9 mouse cellular contexts compared by ENCODE assay signal in the genomic region with DNA sequence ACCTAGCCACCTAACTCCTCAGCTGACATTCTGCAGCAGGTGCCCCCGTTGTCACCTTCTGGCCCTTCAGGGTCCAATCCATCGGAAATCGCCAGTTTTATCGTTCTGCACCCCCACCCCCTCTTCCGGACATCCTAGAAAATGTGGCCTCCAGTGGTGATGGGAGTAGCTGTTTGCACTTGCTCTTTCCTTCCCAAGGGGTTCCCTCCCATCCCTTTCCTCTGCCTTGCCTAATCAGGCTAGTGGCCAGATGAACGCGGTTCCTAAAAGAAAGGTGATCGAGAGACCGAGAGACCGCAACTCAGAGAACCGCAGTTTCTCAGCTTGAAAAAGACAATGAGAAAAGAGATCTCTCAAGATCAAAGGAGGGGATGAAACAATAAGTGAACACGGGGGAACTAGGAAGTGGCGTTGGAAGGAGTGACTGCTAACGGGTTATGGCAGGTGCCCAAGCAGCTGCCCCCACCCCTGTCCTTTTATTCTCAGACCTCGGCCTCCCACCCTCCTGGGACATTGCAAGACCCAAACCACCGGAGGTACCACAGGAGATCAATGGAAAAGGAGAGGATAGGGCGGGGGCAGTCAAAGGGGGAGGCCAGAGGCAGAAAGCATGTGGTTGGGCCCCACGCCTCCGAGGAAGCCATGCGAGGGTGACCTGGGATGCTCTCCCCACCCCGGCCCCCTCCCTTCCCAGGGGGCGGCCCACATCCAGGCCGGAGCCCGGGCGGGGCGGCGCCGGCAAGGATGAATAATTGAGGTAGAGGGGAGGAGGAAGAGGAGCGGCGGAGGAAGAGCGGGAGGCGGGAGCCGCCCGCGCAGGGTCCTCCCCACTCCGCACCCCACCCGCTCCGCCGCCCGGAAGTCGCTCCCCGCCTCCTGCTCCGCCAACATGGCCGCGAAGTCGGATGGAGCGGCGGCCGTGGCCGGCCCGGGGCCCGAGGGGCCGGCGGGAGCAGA. TPM values are rescaled to one million over a fixed set of nuclear protein-coding genes. Genes with fewer than 3 reads are reported as not detected.
DNase-seq lines count a peak whose midpoint lies in the region; ATAC-seq and TF ChIP-seq lines count a peak whose summit lies in the region.
"Had no signal": no experiment of that assay in that cellular context is flagged by ENCODE, and none has a peak within 500 bp of the region (broad histone marks: within the 10 kb centered on the region; RNA-seq: fewer than 3 reads in every experiment).

A gene (plus strand): TSS at position 727 of the 957 bp plus-strand sequence.

- no peaks in the 10 kb centered on the region for H3K36me3 ChIP-seq in lung, postnatal 0 days (ENCODE audit: insufficient read depth, low read length)
- no peaks in the 10 kb centered on the region for H3K36me3 ChIP-seq in hindbrain, embryonic 10.5 days
- no peaks in the 10 kb centered on the region for H3K36me3 ChIP-seq in midbrain, embryonic 13.5 days

- H3K9me3 ChIP-seq in lung, postnatal 0 days (ENCODE audit: low read length) = no peaks in the 10 kb centered on the region
- no peaks in the 10 kb centered on the region for H3K9me3 ChIP-seq in hindbrain, embryonic 10.5 days
- H3K9me3 ChIP-seq in midbrain, embryonic 13.5 days = no peaks in the 10 kb centered on the region

- H3K4me3 ChIP-seq in lung, postnatal 0 days (ENCODE audit: low read depth, low read length) = peak within 1 kb of the TSS; percentile 24
- H3K4me3 ChIP-seq in hindbrain, embryonic 10.5 days = peak within 1 kb of the TSS; percentile 67
- H3K4me3 ChIP-seq in midbrain, embryonic 13.5 days (replicated peaks) = peak within 1 kb of the TSS; percentile 73

- TF ChIP-seq EP300 in lung, postnatal 0 days (IDR thresholded peaks at IDR 0.05) = no peak

- H3K9ac ChIP-seq in lung, postnatal 0 days (replicated peaks; ENCODE audit: low read depth) = no peak within 1 kb of the TSS
- peak within 1 kb of the TSS; percentile 72 for H3K9ac ChIP-seq in midbrain, embryonic 13.5 days (replicated peaks)

- H3K27me3 ChIP-seq in lung, postnatal 0 days (replicated peaks; ENCODE audit: insufficient read depth, low read length) = peaks cover 24% of the 10 kb centered on the region
- peaks cover 52% of the 10 kb centered on the region for H3K27me3 ChIP-seq in hindbrain, embryonic 10.5 days (ENCODE audit: insufficient read depth, poor library complexity, severe bottlenecking)
- H3K27me3 ChIP-seq in midbrain, embryonic 13.5 days = peaks cover 17% of the 10 kb centered on the region

- no peak within 1 kb of the TSS for H3K27ac ChIP-seq in lung, postnatal 0 days (ENCODE audit: low read length)
- H3K27ac ChIP-seq in hindbrain, embryonic 10.5 days = peak within 1 kb of the TSS; percentile 74
- peak within 1 kb of the TSS; percentile 81 for H3K27ac ChIP-seq in midbrain, embryonic 13.5 days

- H3K4me2 ChIP-seq in lung, postnatal 0 days (replicated peaks; ENCODE audit: low read depth, low read length) = peak within 1 kb of the TSS; percentile 44
- H3K4me2 ChIP-seq in midbrain, embryonic 13.5 days (replicated peaks) = peak within 1 kb of the TSS; percentile 81

- no peaks in the 10 kb centered on the region for H3K4me1 ChIP-seq in lung, postnatal 0 days (ENCODE audit: insufficient read depth, low read depth, low read length)
- peaks cover 24% of the 10 kb centered on the region for H3K4me1 ChIP-seq in hindbrain, embryonic 10.5 days (replicated peaks)
- peaks cover 51% of the 10 kb centered on the region for H3K4me1 ChIP-seq in midbrain, embryonic 13.5 days (replicated peaks)

- ATAC-seq in lung, postnatal 0 days = no peak
- peak; percentile 82 for ATAC-seq in midbrain, embryonic 13.5 days
- ATAC-seq in erythroid progenitor cell, adult 5-6 weeks (replicated peaks; ENCODE audit: low FRiP score, poor library complexity, severe bottlenecking) = no peak

- peak; percentile 28 for DNase-seq in adrenal gland, postnatal 10 days
- DNase-seq in adrenal gland, adult 2 months = no peak
- DNase-seq in lung, postnatal 0 days (ENCODE audit: low spot score) = no peak
- no peak for DNase-seq in lung, adult 18-20 months
- DNase-seq in hindbrain, embryonic 10.5 days (ENCODE audit: low spot score) = peak; percentile 48
- DNase-seq in c-Kit-positive CD71-positive TER-119-positive erythroid progenitor cells, embryonic 14.5 days (ENCODE audit: low spot score) = no peak

- 3% methylated on average over 28 of the region's 54 CpGs for WGBS in lung, postnatal 0 days
- 1% methylated on average over 46 of the region's 54 CpGs for WGBS in hindbrain, embryonic 10.5 days
- WGBS in midbrain, embryonic 13.5 days = 2% methylated on average over 22 of the region's 54 CpGs

- no peak for TF ChIP-seq CTCF in lung, postnatal 0 days (IDR thresholded peaks at IDR 0.05)

RNA-seq across cellular contexts. Expression of the gene that starts here (rescaled TPM):
- 1 to 10 TPM; 1.3 to 1.5 TPM for total RNA-seq in adrenal gland, postnatal 10 days (2021)
- 1 to 10 TPM in 1 of 2 experiments, under 1 TPM in 1; 0.49 to 1.0 TPM for total RNA-seq in adrenal gland, adult 2 months (2021)
- polyA plus RNA-seq in adrenal gland, adult 2 months (2012; rRNA removed) = 1.0 and 1.6 TPM in 2 replicates
- polyA plus RNA-seq in lung, postnatal 0 days (2015; fragmentation: Nextera tagmentation; extraction: Ambion mirVana) = not detected in 2 replicates
- 0.73 and 1.1 TPM in 2 replicates for polyA plus RNA-seq in hindbrain, embryonic 10.5 days (2016; fragmentation: Nextera tagmentation; extraction: Ambion mirVana)
- polyA plus RNA-seq in midbrain, embryonic 13.5 days (2015; fragmentation: Nextera tagmentation; extraction: Ambion mirVana) = 1.7 and 2.0 TPM in 2 replicates
- not detected in 2 replicates for total RNA-seq in erythroid progenitor cell, adult 5-6 weeks (2015; ENCODE audit: low replicate concordance)
- not detected in 2 replicates for total RNA-seq in erythroid progenitor cell, adult 5-6 weeks (2017; ENCODE audit: low replicate concordance)
- total RNA-seq: neutrophil, adult 5-6 weeks had no signal

Comparison
In these comparisons a context has a peak if more than half of its experiments do, and no peak if none do; other contexts are left out.
1. DNase-seq: peak in adrenal gland, postnatal 10 days (single experiment) and hindbrain, embryonic 10.5 days (single experiment); none in adrenal gland, adult 2 months (single experiment), lung, postnatal 0 days (single experiment), lung, adult 18-20 months (0 of 2) and c-Kit-positive CD71-positive TER-119-positive erythroid progenitor cells, embryonic 14.5 days (single experiment).
2. Peak in every context shown above with its lines, with median percentiles within 50 percentile points of each other: H3K4me3 ChIP-seq.